Mouse (Mus musculus) c-Kit-positive CD71-positive TER-119-negative erythroid progenitor cells, embryonic 14.5 days (primary cell): Measurements from ENCODE around the gene Zc3h12c.

Source experiments
- DNase-seq: peaks from one replicate; pipeline ENCODE4 v3.0.0-alpha.2; 2013; ENCODE audit warnings: low read depth

The Zc3h12c gene

DNA sequence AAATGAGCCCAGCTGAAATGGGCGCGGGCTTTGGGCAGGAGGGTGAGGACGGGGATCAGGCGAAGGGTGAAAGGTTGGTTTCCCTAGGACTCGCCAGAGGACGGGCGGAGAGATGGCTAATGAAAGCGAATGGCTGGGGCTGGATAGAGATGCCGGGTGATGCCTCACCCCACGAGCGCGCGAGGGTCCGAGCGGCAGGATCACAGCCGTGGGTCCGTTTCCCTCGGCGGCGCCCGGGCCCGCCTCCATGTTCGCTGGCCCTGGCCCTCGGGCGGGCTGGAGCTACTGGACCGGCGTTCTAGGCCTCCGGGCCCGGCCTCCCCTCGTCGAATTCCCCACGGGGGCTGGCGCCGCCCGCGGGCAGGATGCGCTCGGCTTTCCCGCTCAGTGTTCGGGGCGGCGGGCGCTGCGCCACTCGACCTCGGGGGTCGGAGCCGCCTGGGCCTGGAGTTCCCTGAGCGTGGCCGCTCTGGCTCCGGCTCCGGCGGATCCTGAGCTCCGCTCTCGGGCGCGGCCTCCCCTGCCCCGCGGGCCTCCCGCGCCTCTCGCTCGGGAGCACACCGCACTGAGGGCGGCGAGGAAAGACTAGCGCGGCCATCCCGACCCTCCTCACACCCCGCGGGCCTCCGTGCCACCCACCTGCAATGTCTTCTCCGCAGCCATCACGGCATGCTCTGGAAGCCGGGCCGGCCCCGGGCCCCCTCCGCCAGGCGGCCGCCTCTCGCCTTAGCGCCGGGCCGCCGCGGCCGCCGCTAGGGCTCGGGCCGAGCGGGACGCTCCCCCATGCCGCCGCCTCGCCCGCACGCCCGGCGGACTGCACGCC lies at the start of gene Zc3h12c:
Gene Zc3h12c (minus strand): TSS at position 710 of the 823 bp plus-strand sequence.
- DNase-seq: no peak

DNA sequence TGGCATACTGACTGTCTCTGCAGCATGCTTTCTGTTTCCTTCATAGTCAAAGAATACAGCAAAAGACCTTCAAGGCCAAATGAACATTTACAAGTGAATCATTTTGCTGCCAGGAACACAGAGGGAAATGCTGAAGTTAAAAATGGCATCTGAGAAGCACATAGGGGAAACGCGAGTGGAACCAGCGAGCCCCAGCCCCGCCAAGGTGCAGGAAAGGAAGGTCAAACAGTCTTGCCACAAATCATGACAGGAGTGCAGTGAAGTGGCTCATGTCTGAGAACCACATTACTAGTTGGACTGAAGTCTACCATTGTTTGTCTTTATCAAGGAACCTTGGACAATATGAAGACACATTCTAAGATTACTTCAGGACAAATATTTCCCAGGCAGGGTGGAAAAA lies 49.3 kb upstream of the Zc3h12c start:
- no peak for DNase-seq

DNA sequence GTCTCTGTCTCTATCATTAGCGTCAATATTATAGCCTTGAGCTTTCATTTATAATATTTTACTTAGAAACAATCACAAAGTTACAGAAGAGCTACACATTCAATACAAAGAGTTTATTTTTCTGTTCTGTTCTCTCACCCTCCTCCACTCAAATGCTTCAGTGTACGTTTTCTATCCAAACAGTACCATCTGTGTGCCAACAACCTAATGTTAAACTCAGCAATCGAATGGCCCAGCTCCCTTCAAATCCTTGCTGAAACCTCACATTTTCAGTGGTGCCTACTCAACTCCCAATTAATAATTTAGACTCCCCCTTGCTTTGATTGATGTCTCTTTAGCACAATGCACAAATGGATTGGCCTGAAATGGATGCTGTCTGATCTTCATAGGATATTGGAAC lies 46.9 kb upstream of the Zc3h12c start:
- no peak for DNase-seq

DNA sequence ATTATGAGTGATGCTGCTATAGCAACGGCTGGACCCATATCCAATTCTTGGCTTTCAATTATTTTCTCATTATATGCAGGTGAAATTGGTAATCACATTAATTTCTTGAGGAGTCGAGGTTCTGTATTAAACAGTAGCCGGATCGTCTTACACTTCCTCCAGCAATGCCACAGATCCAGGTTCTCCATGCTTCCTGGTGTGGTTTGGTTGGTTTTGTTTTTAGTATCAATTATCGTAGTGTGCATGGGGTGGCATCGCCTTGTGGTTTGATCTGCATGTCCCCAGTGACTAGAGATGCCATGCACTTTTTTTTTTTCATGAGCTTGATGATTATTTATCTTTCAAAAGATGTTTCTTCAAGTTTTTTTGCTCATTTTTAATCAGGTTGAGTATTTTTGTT lies 44.0 kb upstream of the Zc3h12c start:
- no peak for DNase-seq

DNA sequence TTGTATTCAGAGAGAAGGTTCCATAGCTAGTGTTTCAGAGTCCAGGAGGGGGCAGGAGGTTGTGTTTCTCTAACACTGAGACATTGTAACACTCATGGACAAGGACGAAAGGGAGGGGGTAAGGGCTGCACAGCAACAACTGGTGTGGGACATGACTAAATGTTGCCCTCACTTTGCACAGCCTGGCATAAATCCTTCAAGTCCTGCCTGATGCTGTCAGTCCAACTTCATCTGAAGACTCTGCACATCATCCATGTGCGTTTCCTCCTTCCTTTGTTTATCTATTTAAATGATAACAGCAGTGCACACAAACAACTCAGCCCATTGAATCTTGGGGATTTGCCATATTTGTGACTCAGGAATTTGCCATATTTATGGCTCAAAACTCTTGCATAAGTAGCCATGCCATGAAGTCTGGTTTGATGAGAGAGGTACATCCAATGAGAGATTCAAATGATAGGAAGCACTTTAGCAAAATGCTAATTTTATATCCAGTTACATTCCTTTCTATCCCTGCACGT lies 40.2 kb upstream of the Zc3h12c start:
- no peak for DNase-seq

DNA sequence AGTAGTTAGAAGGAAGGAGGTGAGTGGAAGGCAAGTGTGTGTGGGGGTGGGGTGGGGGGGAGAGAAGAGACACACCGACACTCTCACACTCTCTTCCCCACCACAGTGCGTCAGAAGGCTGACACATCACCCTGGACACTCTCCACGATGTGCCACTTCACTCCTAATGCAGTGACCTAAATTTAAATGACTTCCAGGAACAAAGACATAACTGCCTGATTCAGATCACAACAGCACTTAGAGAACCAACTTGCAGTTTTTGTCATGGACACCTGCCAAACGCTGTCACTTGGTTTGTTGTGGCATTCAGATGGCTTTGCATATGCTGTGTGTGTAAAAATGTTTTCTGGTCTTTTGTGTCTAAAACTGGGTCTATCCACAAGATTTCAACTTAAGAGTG lies 34.8 kb upstream of the Zc3h12c start:
- DNase-seq: no peak

DNA sequence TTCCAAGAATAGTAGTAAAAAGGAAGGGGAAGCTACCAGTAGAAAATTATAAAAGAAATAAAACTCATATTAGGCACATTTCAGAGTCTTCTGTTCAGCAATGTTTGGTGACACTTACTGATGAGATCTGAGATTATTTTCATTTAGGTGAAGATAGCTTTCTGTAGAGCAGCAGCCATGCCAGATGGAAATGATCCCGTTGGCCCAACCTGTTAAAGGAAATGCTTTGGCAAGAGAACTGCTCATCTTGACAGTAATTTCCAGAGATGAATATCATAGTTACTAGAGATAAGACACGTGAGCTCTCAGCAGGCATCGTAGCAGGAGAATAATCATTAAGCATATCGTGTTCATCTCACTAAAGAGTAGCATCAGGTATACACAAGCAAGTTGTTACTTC lies 31.9 kb upstream of the Zc3h12c start:
- DNase-seq: no peak

DNA sequence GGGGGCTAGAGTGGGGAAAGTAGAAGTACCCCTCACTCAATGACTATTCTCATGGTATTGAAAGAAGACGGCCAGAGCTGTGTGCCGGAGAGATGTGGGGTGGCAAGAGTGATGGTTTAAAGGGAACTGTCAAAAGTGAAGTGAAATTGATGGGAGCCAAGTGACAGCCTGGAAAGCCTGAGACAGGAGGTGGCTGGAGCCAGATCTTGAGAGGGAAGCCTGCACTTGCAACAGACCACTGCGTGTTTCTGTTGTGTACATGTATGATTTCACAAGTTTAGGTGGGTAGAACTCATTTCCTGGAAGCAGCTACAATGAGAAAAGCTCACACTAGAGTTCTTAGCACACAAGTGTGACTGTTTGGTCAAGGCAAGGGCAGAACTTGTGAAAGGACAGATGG lies 27.5 kb upstream of the Zc3h12c start:
- no peak for DNase-seq

DNA sequence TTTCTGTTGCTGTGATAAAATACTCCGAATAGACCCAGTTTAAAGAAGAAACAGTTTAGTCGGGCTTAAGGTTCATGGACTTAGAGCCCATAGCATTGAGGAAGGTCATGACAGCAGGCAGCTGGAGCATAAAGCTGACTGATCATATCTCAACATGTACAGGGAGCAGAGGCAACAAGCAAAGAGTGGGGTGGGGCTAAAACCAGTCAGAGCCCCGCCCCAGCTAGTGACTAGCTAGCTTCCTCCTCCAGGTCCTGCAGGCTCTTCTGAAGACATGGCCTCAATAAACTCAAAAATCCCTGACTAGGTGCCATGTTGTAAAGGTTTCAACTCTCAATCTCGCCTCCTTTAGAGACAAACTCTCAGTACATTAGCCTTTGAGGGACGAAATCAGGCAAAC lies 25.5 kb upstream of the Zc3h12c start:
- no peak for DNase-seq

DNA sequence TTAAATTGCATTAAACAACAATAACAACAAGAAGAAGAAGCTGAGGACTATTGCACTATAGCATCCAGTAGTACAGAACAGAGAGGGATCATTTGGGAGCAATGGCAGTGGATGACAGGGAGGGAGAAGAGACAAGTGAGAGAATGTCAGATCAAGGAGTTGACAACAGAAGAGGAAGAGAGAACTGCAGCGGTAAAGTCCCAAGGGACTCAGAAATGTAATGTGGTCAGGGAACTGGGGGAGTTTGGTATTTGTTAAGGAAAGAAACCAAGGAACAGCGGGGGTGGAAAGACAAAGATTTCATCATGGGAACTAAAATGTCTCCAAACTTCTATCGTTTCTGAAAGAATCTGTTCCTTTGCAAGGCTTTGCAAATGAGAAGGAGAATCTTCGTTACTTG lies 22.5 kb upstream of the Zc3h12c start:
- no peak for DNase-seq

DNA sequence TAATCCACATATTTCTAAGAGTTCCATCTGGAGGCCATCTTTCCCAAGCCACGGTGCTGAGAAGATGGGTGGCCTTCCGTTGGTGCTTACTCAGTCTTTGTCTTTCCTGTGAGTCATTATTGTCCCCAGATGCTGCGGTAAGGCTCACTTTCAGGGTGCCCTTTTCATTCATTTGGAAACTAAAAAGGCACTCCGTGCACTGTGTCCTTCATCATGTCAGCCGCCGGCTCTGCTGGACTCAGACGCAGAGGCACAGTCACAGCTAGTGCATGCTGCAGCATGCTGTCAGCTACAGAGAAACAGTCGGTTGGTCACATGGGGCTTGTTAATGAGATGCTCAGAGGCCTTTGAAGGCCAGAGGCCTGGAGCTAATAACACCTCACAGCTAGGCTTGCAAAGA lies 19.7 kb upstream of the Zc3h12c start:
- no peak for DNase-seq

DNA sequence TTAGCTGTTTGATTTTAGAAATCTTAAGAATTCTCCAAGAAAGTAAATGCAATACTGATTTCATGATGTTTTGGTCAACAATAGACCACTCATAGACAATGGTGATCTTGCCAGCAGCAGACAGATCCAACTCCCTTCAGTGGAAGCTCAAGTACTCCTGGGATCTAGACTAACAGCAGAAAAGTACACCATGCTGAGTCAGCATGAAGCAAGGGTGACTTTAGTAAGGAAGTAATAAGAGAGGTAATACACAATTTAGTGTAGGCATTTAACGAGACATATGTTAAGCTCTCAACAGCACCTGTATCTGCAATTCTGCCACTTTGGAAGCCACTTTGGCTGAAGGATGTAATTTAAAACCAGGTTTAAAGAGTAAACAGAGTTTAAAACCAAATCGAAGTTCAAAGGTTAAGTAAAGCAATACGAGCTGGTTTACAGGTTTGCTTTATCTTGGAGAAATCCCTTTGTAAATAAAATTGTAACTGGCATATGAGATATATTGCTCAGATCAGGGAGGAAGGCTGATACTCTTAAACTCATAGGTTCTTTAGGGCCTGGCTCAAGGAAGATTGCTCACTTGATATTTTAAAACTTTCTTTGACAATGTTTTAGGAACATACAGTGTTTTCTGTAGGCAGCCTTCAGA lies 18.0 kb upstream of the Zc3h12c start:
- no peak for DNase-seq

DNA sequence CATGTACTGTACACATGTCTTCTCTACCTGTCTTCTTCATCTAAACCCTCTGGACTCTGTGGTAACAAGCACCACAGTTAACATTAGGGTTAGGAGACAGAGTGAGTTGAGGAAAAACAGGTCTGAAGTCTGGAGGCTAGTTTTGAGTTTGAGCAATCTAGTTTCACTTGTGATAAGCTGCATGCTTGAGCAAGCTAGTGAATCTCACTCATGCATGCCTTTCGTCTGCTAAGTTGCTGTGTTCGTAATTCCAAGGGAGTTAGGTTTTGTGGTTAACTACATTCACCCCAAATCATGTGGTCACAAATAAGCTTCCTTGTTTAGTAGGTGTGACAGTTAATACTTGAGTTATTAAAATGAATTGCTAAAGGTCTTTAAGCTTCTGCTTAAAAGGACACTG lies 13.0 kb upstream of the Zc3h12c start:
- DNase-seq: no peak

DNA sequence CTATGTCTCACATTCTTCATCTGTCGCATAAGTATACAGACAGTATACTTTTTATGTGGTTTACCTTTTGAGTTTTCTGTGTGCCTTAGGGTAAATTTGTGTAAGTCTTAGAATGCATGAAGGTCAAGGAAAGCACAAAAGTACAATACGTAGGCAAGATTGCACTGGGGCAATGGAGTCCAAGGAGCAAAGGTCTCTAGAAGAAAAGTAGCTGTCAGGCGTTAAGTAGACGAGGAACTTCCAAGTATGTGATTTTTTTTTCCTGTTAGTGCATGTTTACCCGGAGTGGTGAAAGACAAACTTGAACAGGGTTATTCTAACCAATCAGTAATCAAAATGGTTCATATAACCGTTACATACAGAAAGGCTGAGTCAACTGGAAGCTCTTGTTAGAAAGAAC lies 12.5 kb upstream of the Zc3h12c start:
- no peak for DNase-seq

DNA sequence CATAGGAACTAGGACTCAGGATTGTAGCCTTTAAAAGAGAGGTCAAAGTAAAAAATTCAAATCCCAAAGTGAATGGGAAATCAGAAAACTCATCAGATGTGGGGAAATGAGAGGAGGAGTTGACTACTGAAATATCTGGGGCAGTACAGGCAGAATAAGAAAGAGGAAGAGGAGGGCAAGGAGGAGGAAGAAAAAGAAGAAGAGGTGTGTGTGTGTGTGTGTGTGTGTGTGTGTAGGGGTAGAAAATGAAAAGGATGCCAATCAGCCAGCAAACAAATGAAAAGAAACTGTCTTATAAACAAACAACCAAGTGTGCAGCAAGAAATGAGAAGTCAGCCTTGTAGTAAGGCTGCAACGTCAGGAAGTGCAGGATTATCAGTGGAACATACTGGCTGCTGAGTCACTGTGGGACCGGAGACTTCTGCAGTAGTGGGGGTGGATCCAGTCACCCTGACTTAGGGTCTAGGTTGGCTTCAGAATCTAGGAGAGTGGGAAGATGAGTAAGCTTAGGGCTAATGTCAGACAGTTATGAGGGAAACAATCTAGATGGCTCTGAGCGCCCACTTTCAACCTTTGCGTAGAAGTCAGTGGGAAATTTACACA lies 7.0 kb upstream of the Zc3h12c start:
- DNase-seq: no peak

DNA sequence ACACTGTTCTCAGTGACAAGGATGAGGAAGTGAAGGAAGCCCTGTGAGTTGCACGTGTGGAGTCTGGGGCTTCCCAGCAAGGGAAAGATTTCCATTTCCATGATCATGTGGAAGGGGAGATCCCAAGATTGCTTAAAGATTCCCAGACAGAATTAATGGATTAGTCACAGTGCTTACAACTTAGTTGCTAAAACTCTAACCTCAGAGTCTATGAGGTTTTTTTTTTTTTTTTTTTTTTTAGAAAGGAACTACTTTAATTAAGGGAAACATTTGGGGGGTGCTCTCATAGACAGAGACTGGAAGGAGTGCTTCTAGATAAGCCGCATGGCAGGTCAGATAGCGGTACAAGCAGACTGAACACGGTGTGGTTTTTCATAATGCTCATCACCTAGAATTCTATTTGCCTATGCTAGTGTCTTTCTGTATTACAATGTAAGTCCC lies 6.3 kb upstream of the Zc3h12c start:
- DNase-seq: no peak

DNA sequence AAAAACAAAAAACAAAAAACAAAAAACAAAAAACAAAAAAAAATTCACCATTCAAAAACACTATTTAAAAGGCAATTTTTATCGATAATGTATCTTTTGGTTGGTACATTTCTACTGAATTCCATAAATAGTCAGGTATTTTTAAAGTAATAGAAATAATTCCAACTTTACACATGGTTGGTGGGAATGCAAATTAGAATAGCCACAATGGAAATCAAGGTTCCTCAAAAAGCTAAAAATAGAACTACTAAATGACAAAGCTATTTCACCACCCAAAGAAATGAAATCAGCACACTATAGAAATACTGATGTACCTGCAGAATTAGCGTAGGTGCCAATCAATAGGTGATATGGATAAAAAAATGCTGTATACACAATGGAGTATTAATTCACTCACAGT lies 5.6 kb upstream of the Zc3h12c start:
- no peak for DNase-seq

DNA sequence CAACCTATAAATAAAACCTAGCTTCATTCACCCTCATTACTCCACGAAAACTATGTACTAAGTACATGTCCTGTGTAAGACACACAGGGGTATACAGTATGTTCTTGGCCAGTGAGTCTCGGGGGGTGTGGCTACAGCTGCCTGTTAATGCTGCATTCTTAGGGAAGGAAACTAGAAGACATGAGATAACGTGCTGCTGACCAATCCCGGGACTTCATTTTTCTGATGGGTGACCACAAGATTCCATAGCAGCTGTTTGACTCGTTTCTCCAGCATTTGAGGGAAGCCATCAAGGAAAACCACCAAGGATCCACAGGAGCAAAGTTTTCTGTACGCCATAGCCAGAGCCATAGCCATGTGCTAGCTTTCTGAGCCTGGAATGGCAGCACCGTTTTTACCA lies 4.2 kb upstream of the Zc3h12c start:
- no peak for DNase-seq

DNA sequence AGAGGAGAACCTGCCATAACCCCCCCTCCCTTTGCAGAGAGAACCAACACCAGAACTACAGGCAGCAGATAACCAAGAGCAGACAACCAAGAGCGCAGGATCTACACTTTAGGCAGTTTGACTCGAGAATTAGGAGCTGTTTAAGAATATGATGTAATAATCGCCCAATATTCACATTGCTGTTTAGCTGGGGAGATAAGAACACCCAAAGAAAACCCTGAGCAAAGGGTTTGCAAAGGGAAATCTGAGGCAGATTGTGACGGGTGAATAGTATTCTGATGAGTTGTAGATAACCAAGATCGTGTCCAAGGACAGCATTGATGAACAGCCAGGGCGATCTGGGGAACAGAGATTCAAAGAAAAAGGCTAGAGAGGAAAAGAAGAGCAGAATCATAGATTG lies 2.3 kb upstream of the Zc3h12c start:
- DNase-seq: no peak

DNA sequence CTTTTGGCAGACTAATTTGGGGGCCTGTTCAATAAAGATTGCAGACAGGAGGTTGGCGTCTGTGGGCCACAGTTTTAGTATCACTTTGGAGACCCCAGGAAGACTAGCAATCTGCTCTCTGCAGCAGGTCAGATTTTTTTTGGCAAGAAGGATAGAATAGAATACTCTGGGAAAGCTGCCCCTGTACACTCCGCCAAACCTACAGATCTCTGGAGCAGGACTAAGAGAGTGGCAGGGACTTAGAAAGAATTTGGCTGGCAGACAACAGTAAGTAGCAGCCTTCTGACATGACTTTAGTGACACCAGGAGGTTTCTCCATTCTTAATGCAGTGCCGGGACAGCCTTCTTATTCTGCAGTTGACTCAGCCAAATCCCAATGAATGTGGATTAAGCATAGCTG lies 1.8 kb upstream of the Zc3h12c start:
- DNase-seq: no peak

DNA sequence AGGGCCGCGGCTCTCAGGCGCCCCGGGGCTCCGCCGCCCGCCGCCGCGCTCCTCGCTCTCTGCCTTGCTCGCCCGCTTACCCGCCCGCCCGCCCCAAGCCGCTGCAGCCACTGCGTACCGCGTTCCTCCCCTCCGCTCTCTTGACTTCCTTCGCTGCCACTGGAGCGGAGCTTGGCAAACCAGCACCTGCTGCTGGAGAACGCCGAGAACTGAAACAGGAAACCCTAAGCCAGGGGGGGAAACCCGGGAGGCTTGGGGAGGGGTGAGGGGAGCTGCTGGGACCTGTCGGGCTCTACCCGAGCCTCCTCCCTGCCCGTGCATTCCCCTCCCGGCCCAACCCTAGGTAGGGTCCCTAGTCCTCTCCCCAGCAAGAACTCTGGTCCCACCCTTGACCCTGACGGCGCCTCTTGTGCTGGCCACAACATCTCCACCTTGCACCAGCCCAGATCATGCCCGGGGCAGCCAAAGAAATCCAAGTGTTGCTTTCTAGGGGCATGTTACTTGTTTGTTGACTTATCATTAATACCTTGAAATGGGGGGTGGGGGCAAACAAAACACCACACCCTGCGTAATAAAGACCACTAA lies 406 bp upstream of the Zc3h12c start:
- DNase-seq: no peak

DNA sequence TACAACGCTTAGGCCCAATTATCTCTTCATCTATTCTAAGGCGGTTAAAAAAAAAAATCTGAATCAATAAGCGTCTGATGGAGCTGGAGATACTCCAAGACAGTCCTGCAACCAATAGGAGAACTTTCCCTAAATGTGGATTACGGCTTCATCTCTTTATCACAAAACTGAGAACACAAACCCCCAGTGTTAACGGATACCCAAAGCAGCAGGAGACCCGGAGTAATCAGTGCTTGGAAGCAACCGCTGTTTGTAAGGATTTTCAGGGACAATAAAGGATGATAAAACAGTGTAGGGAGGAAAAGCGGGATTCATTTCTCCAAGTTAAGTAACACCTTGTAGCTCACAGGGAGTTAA lies 888 bp downstream of the Zc3h12c start:
- DNase-seq: no peak

DNA sequence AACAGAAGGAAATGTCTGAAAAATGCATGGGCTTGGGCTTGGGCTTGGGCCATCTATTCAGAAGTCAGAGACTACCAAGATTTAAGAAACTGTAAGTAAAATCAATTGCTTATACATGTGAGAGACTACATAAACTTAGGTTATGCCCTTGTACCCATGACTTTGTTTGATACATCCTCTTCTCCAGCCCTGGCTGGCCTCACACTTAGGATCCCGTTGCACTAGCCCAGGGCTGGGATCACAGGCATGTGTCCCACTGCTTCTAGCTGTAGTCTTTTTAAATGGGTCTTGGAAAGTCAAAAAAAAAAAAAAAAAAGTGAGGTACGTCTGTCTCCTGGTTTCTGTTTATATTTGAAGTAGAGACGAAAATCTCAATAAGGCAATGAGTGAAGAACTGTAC lies 1.3 kb downstream of the Zc3h12c start:
- DNase-seq: no peak
